In genomic region chr6:54333652-54334396, GRCm38 (mm10) we compare ENCODE assay signal across 13 mouse cellular contexts. TPM values are rescaled to one million over a fixed set of nuclear protein-coding genes. Genes with fewer than 3 reads are reported as not detected.
DNase-seq lines count a peak whose midpoint lies in the region; ATAC-seq and TF ChIP-seq lines count a peak whose summit lies in the region.
"Had no signal": no experiment of that assay in that cellular context is flagged by ENCODE, and none has a peak within 500 bp of the region (broad histone marks: within the 10 kb centered on the region; RNA-seq: fewer than 3 reads in every experiment).

No protein-coding gene starts in this region.

- no peaks in the 10 kb centered on the region for H3K36me3 ChIP-seq in intestine, embryonic 15.5 days

- peak; percentile 58 for ATAC-seq in intestine, embryonic 15.5 days

- H3K27me3 ChIP-seq in intestine, embryonic 15.5 days (replicated peaks), result no peaks in the 10 kb centered on the region

- peaks cover 13% of the 10 kb centered on the region for H3K4me1 ChIP-seq in intestine, embryonic 15.5 days (replicated peaks)

- DNase-seq in gastrocnemius, adult 2 months, result peak; percentile 39
- DNase-seq in gastrocnemius, postnatal 14 days, result no peak
- DNase-seq in cerebellum, adult 11 months, result peak; percentile 75
- DNase-seq in kidney, postnatal 36 days, result peak; percentile 59 to 70
- no peak for DNase-seq in layer of hippocampus, postnatal 14 days (ENCODE audit: low spot score in 2 of 2)
- DNase-seq in embryo, embryonic 11 days, result no peak
- DNase-seq in heart, postnatal 14 days, result no peak
- DNase-seq: B cell, adult 2 months; right cerebral cortex, postnatal 14 days; thymus, adult 18-20 months had no signal

- peak; percentile 30 for TF ChIP-seq CTCF in gastrocnemius, adult 2 months (IDR thresholded peaks at IDR 0.05)

- no peak overlapping the region for H3K4me3 ChIP-seq in gastrocnemius, adult 2 months
- no peak overlapping the region for H3K4me3 ChIP-seq in intestine, embryonic 15.5 days (replicated peaks)
- H3K4me3 ChIP-seq: megakaryocyte, embryonic 14.5 days had no signal

- WGBS in intestine, embryonic 15.5 days, result 35% methylated on average over 9 of the region's 9 CpGs

- peak overlapping the region; percentile 1; the same call in 1 of the 2 replicates for H3K27ac ChIP-seq in gastrocnemius, adult 2 months
- H3K27ac ChIP-seq in intestine, embryonic 15.5 days, result peak overlapping the region; percentile 79

- H3K4me2 ChIP-seq in intestine, embryonic 15.5 days (replicated peaks), result 0 out of 2 replicates have a peak overlapping the region, but pooled peaks have one; percentile 18

- intact Hi-C loops in gastrocnemius, adult 2 months (cut with DNase I), result no loop called here
- intact Hi-C loops in gastrocnemius, postnatal 14 days (cut with DNase I; ENCODE audit: low total_unique reads), result no loop called here
- intact Hi-C loops in heart, postnatal 14 days (cut with DNase I), result no loop called here

- H3K9me3 ChIP-seq in intestine, embryonic 15.5 days, result no peaks in the 10 kb centered on the region

- no peak overlapping the region for H3K9ac ChIP-seq in intestine, embryonic 15.5 days

RNA-seq across cellular contexts. Expression of gene Prr15, which starts 8.2 kb away (rescaled TPM):
- under 1 TPM; 0.71 to 0.78 TPM for total RNA-seq in gastrocnemius, adult 2 months (2021)
- 1 to 10 TPM in 1 of 2 experiments, under 1 TPM in 1; 0.60 to 1.7 TPM for total RNA-seq in gastrocnemius, postnatal 14 days (2021)
- polyA plus RNA-seq in intestine, embryonic 15.5 days (2015; fragmentation: Nextera tagmentation; extraction: Ambion mirVana), result 11.3 and 11.7 TPM in 2 replicates
- under 1 TPM; 0.62 to 0.99 TPM for total RNA-seq in layer of hippocampus, postnatal 14 days (2021)
- total RNA-seq in heart, postnatal 14 days (2021), result 1 to 10 TPM; 2.4 to 2.9 TPM
- total RNA-seq: MEL had no signal

Comparison
In these comparisons a context has a peak if more than half of its experiments do, and no peak if none do; other contexts are left out.
1. DNase-seq: peak in gastrocnemius, adult 2 months (single experiment), cerebellum, adult 11 months (single experiment) and kidney, postnatal 36 days (2 of 2); none in gastrocnemius, postnatal 14 days (single experiment), layer of hippocampus, postnatal 14 days (0 of 2), embryo, embryonic 11 days (single experiment) and heart, postnatal 14 days (0 of 2).